Mouse (Mus musculus): Measurements from ENCODE around the gene Nans.
A peak's percentile ranks its signal among the peaks of the same experiment; 100 is the strongest.

Gene Nans

DNA sequence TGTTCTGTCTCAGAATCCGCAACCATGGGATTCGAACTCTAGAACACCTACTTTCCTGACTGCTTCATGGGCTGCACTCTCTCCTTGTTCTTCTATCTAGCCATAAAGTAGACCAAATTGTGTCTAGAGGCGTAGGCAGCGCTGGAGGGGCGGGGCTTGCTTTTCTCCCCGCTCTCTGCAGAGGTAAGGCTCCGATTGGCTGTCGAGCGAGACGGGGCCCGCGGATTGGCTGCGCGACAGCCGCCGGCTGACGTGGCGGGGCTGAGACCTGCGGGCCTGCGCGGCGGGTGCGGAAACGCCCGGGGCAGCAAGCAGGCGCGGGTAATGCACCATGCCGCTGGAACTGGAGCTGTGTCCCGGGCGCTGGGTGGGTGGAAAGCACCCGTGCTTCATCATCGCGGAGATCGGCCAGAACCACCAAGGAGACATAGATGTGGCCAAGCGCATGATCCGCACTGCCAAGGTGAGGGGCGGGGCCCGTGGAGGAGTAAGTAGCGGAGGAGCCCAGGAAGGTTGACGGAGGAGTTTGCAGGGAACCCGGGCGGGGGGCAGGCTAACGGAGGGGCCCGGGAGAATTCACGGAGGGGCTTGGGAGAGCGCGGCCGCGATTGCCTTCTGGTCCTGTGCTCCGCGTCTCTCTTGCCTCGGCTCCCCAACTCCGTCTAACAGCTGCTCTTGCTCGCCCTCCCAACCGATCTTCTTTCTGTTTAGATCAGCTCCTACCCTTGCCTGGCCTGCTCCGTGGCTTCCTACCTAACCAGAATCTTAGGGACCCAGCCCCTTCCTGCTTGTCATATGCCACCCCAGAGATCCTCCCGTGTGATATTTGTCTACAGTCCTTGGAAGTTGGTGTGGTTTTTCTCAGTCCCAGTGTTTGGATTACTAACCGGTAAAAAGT lies at the start of gene Nans:
Nans (plus strand) TSS at position 221 of the 898 bp plus-strand sequence.
- peak; percentile 21 for DNase-seq (ENCODE audit: extremely low read depth, low read depth, low spot score)

DNA sequence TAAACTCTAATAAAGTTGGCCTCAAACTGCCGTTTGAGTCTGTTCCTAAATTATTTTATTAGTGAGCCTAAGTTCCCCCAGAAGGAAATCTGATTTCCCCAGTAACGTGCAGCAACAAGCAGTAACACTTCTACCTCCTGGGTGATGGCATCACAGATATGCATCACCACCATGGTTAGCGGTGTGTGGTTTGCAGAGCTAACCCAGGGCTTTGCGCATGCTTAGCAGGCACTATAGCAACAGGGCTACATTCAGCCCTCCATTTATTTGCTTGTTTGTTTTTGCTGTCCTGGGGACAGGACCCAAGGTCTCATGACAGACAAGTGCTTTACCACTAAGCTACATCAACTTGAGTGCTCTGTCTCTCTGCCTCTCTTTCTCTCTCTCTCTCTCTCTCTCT lies 46.5 kb upstream of the Nans start:
- no peak for DNase-seq (ENCODE audit: extremely low read depth, low read depth, low spot score)

DNA sequence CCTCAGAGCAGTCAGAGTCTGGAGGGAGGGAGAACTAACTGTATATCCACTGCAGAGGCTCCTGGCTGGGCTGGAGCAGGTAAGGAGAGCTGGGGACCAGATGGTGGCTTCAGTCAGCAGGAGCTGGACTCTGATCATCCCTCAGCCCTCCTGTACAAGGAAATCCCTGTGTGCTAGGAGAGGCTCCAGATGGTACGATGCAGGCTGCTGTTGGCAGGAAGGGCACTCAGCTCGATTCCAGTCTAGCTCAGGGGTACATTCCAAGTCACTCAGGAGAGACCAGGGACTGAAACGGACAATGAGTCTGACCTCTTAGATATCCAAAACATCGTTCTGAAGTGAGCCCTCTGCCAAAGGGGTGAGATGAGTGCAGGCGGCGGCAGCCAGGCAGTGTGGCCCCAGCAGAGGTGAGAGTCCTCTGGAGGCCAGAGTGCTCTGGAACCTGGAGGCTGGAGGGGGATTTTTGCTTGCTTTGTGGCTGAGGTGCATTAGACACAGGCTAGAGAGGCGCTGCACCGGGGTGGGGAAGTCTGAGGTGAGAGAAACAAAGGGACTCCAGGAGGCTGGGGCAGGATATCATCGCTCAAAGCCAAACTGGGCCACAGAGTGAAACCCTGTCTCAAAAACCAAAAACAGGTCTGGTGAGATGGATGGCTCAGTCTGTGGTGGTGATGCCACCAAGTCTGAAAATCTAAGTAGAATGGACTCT lies 43.7 kb upstream of the Nans start:
- DNase-seq (ENCODE audit: extremely low read depth, low read depth, low spot score) = no peak

DNA sequence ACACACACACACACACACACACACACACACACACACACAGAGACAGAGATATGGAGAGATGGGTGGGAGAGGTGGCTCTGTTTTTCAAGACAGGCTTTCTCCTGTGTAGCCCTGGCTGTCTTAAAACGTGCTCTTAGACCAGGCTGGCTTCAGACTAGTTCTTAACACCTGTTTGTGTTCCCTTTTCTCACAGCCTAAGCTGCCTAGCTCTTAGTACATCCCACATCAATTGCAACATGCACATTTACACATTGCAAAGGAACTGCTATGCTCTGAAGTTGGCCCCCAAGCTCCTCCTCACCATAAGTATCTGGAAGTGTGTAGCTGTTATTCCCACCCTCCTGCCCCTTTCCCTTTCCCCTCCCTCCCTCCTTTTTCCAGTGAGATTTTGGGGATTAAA lies 41.6 kb upstream of the Nans start:
- DNase-seq (ENCODE audit: extremely low read depth, low read depth, low spot score) = no peak

DNA sequence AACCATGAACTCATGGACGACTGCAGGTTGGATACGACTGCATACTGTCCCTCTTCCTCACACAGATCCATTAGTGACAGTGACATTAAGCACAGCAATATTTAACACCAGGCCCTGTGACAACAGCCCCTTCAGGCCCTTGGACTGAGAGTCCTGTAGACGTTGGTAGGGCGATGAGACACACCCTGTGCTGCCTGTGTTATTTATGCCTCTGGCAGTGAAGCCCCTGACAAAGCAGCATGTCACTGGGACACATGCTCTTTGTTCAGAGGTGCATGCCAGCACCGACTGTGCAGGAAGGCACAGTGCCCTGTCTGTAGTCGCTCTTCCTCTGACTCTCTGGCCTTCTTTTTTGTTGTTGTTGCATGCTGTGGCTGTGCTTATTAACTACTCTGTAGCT lies 40.2 kb upstream of the Nans start:
- no peak for DNase-seq (ENCODE audit: extremely low read depth, low read depth, low spot score)

DNA sequence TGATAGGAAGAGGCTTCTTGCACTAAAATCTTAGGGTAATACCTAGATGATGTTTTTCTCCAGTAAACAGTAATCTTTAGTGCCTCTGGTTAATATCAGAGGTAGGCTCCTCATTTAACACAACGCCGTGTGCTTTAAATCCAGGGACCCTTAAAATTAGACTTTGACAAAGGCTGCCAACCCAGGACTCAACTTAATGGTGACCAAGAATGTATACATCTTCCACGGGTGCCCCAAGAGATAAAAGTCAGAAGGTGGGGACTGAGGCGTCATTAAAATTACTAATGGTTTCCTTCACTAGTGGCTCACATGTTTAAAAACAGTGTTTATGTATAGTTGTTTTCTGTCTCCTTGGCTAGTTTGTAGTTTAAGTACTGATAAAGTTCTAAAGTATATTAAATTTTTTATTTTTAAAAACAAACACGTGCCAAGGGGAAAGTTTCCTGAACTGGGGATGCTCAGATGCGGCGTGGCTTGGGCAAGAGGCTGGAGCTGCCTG lies 39.0 kb upstream of the Nans start:
- no peak for DNase-seq (ENCODE audit: extremely low read depth, low read depth, low spot score)

DNA sequence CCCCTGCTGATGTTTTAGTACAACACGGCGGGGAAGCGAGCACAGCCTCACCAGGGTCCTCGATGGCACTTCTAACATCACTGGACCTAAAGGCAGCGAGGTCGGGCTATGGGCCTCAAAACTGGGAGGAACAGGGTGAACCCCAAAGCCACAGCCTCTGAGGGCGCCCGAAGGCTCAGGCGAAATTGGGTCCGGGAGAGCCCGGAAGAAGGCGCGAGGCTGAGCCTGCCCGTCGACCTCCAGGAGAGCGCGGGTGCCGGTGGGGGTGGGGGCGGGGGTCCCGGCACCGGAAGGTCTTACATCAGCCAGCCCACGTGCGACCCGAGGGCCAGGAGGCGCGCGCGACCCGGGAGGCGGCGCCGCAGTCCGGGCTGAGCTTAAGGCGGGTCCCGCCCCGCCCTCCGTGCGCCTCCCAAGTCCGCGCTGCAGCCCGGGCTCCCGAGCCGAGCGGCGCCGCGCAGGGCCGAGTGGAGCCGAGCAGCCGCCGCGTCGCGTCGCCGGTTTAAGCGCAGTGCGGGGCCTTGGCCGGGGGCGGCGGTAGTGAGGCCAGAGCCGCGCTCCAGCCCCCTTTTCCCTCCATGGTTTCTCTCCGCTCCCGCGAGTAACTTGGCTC lies 38.4 kb upstream of the Nans start, which contains the start of gene Anp32b:
Anp32b (plus strand) TSS at position 384 of the 613 bp plus-strand sequence.
- DNase-seq (ENCODE audit: extremely low read depth, low read depth, low spot score) = no peak

DNA sequence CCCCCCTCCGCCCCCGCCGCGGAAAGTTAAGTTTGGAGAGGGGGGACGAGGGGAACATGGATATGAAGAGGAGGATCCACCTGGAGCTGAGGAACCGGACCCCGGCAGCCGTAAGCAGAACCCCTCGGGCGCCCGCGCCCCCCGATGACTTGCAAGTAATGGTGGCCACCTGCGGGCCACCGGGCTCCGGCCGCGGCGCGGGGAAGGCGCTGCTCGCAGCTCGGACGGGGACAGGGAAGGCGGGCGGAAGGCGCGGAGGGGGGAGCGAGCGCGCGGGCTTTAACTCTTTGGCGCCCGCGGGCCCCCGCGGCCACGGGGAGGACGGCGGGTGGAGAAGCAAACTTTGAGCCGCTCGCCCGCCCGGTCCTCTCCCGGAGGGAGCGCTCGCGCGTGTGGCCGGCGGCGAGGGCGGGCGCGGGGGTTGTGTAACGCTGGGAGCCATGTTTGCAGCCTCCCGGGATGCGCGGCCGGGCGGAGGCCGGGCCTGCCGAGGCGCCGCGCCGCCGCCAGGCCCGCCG lies 37.7 kb upstream of the Nans start:
- no peak for DNase-seq (ENCODE audit: extremely low read depth, low read depth, low spot score)

DNA sequence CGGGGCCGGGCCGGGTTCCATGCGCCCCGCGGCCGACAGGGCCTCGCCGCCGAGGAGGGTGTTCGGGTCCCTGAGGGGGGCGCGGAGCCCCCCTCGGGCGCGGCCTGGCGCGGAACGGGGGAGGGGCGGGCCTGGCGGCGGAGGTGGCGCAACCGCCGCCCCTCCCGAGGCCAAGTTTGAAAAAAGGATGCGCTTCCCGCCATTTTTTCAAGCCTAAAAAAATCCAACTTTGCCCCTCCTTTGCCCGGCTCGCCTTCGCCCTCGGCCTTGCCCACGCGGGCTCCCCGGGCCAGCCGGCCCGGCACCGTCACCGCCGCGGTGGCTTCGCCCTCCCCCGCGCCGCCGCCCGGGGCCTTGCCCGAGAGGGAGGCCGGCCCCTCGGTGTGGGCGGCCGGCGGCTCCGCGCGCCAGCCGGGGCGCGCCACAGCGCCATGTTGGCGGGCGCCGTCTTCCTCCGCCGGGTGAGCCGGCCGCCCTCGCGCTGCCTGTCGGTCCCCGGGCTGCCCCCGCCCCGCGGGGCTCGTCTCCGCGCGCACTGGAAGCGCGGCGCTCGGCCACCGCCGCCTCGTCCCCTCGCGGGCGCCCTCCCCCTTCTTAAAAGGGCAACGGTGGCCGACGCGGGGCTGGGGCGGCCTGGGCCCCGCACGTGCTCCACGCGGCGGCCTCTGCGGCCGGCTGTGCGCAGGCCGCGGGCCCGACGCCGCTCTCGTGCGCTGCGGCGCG lies 37.1 kb upstream of the Nans start:
- DNase-seq (ENCODE audit: extremely low read depth, low read depth, low spot score) = no peak

DNA sequence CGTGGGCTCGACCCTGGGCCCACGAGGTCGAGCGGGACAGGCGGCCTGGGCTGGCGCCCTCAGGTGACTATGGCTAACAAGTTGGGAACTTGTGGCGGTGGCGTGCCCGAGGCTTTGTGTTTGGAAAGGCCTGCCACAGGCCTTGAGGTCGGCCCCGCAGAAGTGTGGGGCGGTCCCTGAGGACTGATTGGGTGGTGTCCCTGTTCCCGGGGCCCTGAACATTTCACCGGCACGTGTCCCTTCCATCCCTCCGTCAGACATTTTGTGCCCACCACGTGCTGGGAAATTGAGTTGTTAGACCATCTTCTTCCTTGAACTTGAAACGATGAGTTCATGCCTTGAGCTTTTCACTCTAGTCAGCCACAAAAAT lies 36.6 kb upstream of the Nans start:
- DNase-seq (ENCODE audit: extremely low read depth, low read depth, low spot score) = no peak

DNA sequence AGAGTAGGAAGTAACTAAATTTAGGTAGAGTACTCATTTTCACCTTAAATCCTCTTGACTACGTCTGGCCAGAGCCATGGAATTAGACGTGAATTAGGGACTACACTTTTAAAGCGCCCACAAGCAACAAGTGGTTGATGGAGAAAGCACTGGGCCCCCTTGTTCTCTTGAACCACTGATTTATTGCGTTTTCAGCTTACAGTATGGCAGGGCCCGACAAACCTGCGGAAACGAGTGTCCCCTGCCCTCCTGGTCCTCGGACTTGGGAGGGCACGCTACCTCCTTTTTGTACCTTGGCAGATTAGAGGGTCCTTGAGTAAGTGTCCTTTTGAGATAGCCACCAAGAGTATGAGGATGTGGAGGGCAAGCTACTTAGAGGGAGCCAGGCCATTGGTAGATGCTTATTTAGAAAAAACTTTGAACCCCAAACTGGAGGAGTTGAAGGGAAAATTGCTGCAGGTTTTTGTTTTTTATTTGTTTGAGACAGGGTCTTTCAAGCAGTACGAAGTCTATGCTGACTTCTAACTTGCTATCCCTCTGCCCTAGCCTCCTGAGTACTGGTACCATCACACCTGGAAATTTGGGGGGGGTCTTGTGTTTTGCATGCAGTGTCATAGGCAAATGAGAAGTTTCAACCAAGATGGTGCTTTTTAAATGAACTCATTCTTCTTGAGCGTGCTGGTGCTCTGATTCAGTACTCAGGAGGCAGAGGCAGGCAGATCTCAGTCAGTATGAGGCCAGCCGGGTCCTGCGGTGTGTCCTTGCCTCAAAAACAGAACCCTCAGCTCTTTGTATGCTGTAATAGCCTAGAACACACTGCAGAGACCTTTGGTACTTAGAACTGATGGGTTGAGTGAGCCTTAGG lies 36.0 kb upstream of the Nans start:
- no peak for DNase-seq (ENCODE audit: extremely low read depth, low read depth, low spot score)

DNA sequence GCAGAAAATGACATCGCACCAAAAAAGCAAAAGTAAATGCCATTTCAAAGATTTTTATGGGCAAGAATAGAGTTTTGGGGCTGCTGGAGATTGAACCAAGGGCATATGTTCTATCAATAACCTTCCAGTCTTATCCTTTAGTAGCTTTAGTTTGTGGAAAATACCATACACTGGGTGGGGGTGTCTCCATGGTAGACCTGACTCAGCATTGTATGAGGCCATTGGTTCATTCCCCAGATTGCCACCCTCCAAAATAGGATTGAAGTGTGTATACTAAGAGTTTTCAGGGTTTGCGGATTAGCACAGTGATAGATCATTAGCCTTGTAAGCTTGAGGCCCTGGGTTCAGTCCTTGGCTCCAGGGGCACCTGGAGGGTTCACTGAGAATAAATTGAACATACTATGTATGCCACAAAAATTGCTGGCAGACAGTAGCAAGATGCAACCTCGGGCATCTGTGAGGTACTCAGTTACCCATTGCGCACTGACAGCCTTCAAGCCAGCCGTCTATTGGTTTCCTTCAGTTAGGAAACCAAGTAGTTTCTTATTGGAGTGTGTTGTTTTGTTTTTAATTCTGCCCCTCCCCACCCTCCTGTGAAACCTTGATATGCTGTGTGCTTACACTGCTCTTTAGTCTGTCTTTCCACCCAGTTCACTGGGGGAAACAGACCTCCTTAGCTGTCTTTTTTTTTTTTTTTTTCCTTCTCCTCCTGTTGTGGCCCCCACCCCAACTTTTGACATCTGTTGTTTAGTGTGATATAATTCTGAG lies 34.8 kb upstream of the Nans start:
- DNase-seq (ENCODE audit: extremely low read depth, low read depth, low spot score) = no peak

DNA sequence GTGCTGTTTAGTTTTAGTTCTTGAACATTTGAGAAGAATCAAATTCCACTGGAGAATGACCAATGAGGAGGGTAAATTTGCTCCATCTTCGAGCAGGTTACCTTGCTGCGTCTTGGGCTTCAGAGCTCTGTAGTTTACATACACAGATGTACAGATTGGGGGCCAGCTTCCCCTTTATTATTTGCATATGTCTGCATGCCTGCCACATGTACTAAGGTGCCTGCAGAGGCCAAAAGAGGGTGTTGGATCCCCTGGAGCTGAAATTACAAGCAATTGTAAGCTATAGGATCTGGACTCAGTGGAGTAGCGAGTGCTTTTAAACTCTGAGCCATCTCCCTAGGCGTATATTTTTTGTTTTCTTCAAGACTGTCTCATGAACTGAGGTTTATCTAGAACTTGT lies 32.3 kb upstream of the Nans start:
- no peak for DNase-seq (ENCODE audit: extremely low read depth, low read depth, low spot score)

DNA sequence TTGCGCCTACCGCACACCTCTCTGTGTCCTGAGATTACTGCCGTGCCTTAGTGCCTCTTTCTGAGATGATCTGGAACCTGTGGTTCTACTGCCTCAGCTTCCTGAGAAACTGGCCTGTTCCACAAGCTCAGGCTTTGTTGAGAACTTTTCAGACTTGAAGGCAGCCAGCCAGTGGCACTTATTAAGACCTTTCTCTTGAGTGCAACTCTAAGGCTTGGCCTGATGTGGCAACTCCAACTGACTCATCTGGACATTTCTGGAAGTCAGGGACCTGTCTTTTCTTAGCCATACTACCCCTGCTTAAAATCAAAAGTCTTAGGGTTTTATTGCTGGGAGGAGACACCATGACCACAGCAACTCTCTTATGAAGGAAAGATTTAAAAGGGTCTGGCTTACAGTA lies 31.9 kb upstream of the Nans start:
- DNase-seq (ENCODE audit: extremely low read depth, low read depth, low spot score) = no peak

DNA sequence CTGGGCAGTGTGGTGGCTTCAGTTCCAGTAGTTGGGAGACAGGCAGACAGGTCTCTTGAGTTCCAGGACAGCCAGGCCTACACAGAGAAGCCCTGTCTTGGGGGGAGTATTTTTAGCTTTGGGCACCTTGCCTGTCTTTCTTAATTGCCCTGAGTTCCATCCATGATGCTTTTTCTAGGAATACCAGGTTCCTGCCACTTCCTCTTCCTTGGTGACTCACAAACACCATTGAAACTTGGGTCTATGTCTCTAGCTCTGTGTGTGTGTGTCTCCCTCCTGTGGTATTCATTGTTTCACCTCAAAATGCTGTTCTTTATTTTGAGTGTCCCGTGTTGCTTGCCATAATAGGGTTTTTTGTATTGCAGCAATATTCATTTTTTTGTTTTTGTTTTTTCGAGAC lies 30.6 kb upstream of the Nans start:
- DNase-seq (ENCODE audit: extremely low read depth, low read depth, low spot score) = no peak

DNA sequence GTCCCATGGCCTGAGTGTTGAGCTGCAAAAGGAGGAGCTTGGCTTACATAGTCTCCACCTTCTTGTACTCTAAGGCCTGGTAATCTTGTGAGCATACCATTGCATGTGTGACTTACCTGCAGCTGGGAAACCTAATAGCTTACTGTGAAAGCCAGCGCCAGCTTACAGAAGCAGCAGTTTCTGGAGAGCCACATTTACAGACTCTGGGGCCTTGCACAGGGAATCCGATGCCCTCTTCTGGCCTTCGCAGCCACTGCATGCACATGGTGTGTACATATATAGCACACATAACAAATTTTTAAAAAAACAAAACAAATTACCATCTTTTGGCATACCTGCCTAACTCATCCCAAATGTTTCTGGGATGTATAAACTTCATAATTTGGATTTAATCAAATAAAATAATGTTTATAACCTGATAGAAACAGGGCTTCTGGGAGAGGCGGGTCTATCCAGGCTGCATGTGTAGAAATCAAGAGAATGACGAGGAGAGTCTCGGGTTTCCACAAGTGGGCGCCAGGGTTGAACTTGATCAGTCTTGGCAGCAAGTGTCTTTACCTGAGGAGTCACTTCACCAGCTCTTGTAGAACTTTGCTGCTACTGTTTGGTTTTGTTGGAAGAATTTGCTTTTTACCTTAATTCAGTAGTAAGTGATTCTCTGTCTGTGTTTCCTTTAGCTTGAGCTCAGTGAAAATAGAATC lies 25.8 kb upstream of the Nans start:
- DNase-seq (ENCODE audit: extremely low read depth, low read depth, low spot score) = no peak

DNA sequence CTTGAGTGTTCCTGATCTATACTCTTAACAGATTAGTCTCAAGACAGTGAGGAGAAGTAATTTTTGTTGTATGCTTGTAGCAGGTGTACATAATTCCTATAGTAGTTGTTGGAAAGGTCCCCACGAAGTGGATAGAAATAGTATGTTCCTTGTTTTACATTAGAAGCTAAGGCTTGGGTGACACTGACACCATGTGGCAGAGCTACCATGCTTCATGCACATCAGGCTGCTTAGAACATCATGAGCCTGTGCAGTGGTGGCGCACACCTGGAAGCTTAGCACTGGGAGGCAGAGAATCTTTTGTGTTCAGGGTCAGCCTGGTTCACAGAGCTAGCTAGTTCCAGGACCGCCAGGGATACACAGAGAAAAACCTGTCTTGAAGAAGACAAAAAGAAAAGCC lies 23.3 kb upstream of the Nans start:
- no peak for DNase-seq (ENCODE audit: extremely low read depth, low read depth, low spot score)

DNA sequence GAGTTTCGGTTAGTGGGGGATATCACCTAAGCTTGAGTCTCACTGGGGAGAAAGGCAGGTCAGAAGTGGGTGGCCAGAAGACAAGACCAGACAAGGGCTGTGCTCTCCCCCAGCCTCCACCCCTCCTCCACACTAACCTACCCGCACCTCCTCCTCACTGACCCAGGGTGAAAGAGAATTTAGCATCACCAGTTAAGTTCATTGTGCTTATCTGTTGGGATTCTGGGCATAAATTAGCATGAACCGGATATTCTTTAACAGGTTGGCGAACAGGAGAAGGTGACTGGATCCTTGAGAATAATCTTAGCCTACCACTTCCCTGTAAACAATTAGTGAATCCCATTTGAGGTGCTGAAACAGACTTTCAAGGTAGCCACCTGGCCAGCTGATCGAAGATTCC lies 13.9 kb upstream of the Nans start:
- DNase-seq (ENCODE audit: extremely low read depth, low read depth, low spot score) = no peak

DNA sequence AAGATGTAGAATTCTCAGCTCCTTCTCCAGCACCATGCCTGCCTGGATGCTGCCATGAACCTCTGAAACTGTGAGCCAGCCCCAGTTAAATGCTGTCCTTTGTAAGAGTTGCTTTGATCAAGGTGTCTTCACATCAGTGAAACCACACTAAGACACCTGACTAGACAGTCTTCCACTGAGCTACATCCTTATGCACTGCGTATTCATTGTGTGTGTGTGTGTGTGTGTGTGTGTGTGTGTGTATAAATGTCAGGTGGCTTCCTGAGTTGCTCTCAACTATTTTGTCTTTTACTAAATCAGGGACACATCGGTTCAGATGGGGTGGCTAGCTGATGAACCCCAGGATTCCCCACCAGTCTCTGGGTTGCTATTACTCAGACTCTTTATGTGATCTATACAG lies 10.0 kb upstream of the Nans start:
- DNase-seq (ENCODE audit: extremely low read depth, low read depth, low spot score) = no peak

Data from fat pad, adult 2 months (tissue).